Mouse (Mus musculus) B cell, adult 67 days (primary cell): ENCODE measurements around the gene Syt11. TPM values are rescaled to one million over a fixed set of nuclear protein-coding genes. Genes with fewer than 3 reads are reported as not detected.

Experiments used
- total RNA-seq, 2 experiments: library from RNA; stranded (reverse); gene quantifications; 4 replicates each; pipeline ENCODE4 v1.2.4; 2023

Syt11 gene
- 1 to 10 TPM; 3.5 to 3.6 TPM for total RNA-seq

GRCm38 (mm10) chr3:88774939-88775841 is at the start of gene Syt11:
Gene Syt11, minus strand, starts transcription at chr3:88775164.

DNA sequence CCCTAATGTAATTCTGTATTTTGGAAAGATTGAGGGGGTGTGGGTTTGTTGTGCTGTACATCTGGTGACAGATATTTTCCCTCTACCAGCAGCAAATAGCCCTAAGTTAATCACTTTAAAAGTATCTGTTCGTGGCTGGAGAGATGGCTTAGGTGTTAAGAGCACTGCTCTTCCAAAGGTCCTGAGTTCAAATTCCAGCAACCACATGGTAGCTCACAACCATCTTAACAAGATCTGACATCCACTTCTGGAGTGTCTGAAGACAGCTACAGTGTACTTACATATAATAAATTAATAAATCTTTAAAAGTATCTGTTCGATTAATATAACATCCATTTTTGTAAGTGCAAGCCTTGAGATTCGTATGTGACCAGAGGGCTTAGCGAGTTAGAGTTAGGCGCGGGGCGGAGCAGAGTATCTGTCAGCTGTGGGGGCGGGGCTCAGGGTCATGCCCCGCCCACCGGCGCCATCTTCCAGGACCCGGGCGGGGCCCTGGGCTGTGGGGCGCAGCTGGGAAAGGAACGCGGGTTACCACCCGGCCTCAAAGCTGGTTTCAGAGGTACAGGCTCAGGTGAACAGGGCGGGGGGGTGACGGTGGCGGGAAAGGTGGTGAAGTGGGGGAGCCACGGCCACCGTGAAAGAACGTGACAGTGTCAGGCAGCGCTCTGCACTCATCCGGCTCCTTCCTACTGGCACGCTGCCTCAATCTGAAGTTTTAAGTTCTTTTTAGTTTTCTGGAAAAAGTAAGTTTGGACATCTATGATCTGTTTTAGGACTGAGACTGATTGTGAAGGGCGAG is 58.4 kb downstream of the Syt11 start, which contains the start of gene Rit1:
Gene Rit1 (plus strand): TSS at position 440 of the 799 bp plus-strand sequence.

Other genes with a start within 250 kb of the Syt11 start
- 1 to 10 TPM; 1.1 to 1.4 TPM for gene Mex3a, start 242.8 kb downstream of the Syt11 start, total RNA-seq
- gene Rab25, start 226.9 kb downstream of the Syt11 start, total RNA-seq: 1 to 10 TPM; 1.1 to 2.7 TPM
- 100 to 1,000 TPM in 1 of 2 experiments, 10 to 100 TPM in 1; 84.6 to 103 TPM for gene Lamtor2, start 222.1 kb downstream of the Syt11 start, total RNA-seq
- 10 to 100 TPM; 48.4 to 50.3 TPM for gene Ubqln4, start 221.4 kb downstream of the Syt11 start, total RNA-seq
- 10 to 100 TPM; 70.8 to 73.9 TPM for gene Ssr2, start 199.3 kb downstream of the Syt11 start, total RNA-seq
- gene Arhgef2, start 169.2 kb downstream of the Syt11 start, total RNA-seq: 100 to 1,000 TPM; 275 to 277 TPM
- gene Rxfp4, start 122.0 kb downstream of the Syt11 start, total RNA-seq: not detected
- gene Khdc4, start 89.4 kb downstream of the Syt11 start, total RNA-seq: 100 to 1,000 TPM; 130 to 137 TPM
- 10 to 100 TPM; 32.8 to 37.0 TPM for gene Rit1, start 58.3 kb downstream of the Syt11 start, total RNA-seq
- 10 to 100 TPM; 80.0 to 84.3 TPM for gene Gon4l, start 60.1 kb upstream of the Syt11 start, total RNA-seq
- gene Msto1, start 138.8 kb upstream of the Syt11 start, total RNA-seq: 10 to 100 TPM; 14.3 to 17.2 TPM
- gene Ash1l, start 175.5 kb upstream of the Syt11 start, total RNA-seq: 100 to 1,000 TPM; 108 to 111 TPM
- 100 to 1,000 TPM; 100 to 103 TPM for gene Dap3, start 176.0 kb upstream of the Syt11 start, total RNA-seq